Mouse (Mus musculus) cortical plate, adult 2 months (tissue): ENCODE results near the gene Trp53tg5.

ENCODE experiments used
- CTCF ChIP-seq: fragments of 200-500 bp; IDR thresholded peaks from 2 replicates; pipeline ENCODE4 v1.5.1; 2011; ENCODE audit warnings: mild to moderate bottlenecking, control low read depth, low read length; ENCODE audit not compliant: insufficient read depth; ENCODE audit errors: extremely low read depth
- POLR2A ChIP-seq: fragments of 200-500 bp; IDR thresholded peaks from 2 replicates; pipeline ENCODE4 v1.6.1; 2011; ENCODE audit warnings: mild to moderate bottlenecking, low read length, control low read depth; ENCODE audit not compliant: insufficient read depth; ENCODE audit errors: extremely low read depth

- TF ChIP-seq CTCF (no peak), POLR2A (no peak)
These were observed 31.0 kb downstream of the Trp53tg5 start for GRCm38 (mm10) chr2:164442315-164443050.
